Mouse (Mus musculus): Measurements from ENCODE around the gene Tns4. TPM values are rescaled to one million over a fixed set of nuclear protein-coding genes. Genes with fewer than 3 reads are reported as not detected.

Gene Tns4
- polyA plus RNA-seq, 3 experiments from 2014 or later, result 0.30 to 0.58 (median 0.51) TPM

GRCm38 (mm10) chr11:99044306-99044705 is 44.8 kb downstream of the Tns4 start:
- no peak for ATAC-seq

GRCm38 (mm10) chr11:99043632-99044031 is 45.5 kb downstream of the Tns4 start:
- ATAC-seq, result no peak

DNA sequence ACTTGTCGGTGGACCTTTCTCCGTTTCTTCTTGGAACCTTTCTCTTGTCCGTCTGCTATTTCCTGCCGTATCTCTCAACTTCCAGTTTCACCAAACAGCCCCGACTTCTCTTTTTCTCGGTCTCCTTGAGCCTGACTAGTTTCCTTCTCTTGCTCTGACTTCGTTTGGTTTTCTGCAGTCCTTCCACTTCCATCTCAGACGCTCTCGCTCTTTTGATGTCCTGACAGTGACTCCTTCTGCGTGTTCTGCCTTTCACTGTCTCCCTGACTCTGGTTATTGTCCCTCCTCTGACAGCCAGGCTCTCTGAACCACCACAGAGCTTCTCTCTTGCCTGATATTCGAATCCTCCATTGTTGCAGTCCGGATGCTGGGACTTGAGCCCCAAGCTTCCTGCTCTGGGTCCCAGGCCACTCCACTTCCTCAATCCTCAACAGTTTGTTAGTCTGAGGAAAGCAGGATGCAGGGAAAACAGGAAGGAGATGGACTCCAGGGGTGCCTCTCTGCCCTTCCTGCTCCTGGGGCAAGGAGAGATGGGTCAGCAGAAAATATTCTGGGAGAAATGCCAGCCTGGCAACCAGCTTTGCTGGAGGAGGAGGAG is 46.2 kb downstream of the Tns4 start:
- ATAC-seq, result peak; percentile 55

GRCm38 (mm10) chr11:99041841-99042780 is 47.0 kb downstream of the Tns4 start:
- no peak for ATAC-seq

DNA sequence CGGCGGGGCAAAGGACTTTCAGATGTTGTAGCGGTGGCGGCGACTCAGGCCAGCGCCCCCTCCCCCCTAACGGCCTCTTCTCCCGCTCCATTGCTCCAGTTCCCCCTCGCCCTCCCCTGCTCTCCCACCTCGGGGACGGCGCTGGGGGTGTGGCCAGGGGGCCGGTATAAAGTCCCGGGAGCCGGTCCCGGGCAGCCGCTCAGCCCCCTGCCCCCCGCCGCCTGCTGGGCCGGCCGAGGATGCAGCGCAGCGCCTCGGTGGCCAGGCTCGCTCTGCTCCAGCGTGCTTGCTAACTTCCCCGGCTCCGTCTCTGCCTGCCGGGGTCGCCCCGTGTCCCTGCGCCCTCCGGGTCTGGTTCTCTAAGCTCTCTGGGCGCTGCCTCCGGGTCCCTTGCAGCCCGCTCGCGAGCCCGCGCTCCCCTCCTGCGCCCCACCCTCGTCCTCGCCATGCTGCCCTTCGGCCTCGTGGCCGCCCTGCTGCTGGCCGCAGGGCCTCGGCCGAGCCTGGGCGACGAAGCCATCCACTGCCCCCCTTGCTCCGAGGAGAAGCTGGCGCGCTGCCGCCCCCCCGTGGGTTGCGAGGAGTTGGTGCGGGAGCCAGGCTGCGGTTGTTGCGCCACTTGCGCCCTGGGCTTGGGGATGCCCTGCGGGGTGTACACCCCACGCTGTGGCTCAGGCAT is 47.9 kb downstream of the Tns4 start, which contains the start of gene Igfbp4:
Igfbp4 (plus strand) TSS at position 194 of the 679 bp plus-strand sequence.
- ATAC-seq, result no peak

DNA sequence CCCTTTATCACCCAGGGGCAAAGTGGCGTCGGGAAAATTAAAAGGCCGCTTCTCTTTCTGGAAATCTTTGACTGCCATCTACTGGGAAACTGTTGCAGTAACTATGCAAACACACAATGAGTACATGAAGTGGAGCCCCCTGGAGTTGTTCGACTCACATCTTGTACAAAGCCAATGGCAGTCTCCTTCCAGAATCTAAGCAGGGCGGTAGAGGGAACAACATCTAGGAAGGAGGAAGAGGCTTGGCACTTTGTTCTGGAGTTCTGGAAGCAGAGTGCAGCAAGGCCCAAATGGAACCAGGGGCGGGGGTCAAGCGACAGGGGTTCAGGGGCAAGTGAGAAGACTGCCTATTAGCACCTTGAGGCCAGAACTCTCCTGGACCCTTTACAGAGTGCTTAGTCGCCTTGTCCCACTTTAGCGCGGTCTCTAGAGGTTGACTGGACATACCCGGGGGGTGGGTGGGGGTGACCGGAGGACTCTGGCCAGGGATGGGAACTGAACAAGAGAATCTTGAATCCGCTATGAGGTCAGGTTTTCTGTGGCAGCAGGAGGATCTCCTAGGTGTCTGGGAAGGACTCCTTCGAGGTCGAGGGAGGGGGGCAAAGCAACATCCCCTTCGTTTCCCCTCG is 48.6 kb downstream of the Tns4 start:
- ATAC-seq, result no peak

DNA sequence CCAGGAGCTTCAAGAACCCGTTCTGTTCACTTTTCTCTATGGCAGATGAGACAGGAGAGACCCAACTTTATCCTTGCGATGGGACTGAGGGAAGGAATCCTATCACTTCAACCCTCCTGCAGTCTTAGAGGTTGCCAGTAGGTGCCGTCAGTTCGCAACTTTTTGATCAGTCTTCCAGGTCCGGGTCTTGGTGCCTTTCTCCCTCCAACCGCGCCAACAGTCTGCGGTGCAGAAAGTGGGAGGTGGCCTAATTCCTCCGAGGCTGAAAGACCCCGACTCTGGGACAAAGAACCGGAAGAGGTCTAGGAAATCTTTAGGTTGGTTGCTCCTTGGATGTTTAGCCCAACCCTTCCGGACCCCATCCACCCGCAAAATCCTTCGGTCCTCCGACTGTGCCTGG is 49.3 kb downstream of the Tns4 start:
- peak; percentile 77 for ATAC-seq

DNA sequence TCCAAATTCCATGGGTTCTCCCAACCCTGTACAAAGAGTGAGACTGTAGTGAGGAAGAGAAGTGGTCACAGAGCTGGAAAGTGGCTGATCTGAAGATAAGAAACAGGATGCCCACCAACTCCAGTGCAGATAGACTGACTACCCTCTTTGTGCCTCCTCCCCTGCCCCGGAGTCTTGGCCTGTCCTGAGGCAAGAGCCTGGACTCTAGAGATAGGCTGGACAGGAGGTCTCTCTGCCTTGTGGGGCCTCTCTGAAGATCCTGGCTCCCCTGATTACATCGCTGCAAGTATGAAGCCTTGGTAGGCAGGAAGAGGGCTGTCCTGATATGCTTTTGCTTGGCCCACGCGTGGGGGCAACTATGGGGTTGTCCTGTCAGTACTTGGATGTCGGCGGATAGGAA is 52.9 kb downstream of the Tns4 start:
- ATAC-seq, result no peak

GRCm38 (mm10) chr11:99035350-99035749 is 53.8 kb downstream of the Tns4 start:
- no peak for ATAC-seq

DNA sequence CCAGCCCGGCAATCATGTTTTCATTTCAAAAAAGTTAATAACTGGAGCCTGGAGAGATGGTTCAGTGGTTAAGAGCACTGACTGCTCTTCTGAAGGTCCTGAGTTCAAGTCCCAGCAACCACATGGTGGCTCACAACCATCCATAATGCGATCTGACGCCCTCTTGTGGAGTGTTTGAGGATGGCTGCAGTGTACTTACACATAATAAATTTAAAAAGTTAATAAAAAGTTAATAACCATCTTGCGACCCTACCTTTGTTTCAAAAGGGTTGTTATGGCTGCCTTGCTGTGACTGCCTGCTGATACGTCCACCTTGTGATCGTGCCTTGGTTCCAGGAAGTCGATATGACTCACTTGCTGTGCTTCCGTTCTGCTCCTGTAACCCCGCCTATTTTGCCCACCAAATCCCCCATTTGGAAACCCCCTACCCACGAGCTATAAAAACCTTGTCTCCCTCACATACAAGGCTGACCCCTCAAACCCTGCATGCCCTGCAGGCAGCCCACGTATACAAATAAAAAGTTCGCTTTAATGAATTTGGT is 62.1 kb downstream of the Tns4 start:
- no peak for ATAC-seq

- no peak for ATAC-seq
These were observed 63.2 kb downstream of the Tns4 start for GRCm38 (mm10) chr11:99025878-99026277.

- ATAC-seq, result no peak
These were observed 64.5 kb downstream of the Tns4 start for GRCm38 (mm10) chr11:99024468-99025134.

GRCm38 (mm10) chr11:99023500-99024467 is 65.3 kb downstream of the Tns4 start, which contains the start of gene Top2a:
TSS of gene Top2a (minus strand) at chr11:99024189.
- ATAC-seq, result peak; percentile 95

DNA sequence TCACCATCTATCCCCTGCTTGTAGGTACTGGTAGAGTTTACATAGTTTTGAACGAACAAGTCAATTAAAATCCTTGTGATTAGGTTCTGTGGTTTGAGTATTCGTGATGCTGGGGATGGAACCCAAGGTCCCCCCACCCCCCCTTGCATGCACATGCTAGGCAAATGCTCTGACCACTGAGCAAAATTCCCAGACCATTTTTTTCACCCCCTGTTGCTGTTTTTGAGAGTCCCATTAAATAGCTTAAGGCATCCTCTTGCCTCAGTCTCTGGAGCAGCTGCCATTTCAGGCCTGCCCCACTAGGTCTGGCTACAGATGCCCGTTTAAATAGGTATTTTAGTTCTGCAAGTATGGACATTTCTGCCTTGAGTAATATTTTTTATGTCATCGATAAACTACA is 66.0 kb downstream of the Tns4 start:
- ATAC-seq, result no peak

- no peak for ATAC-seq
These were observed 66.6 kb downstream of the Tns4 start for GRCm38 (mm10) chr11:99022384-99022933.

DNA sequence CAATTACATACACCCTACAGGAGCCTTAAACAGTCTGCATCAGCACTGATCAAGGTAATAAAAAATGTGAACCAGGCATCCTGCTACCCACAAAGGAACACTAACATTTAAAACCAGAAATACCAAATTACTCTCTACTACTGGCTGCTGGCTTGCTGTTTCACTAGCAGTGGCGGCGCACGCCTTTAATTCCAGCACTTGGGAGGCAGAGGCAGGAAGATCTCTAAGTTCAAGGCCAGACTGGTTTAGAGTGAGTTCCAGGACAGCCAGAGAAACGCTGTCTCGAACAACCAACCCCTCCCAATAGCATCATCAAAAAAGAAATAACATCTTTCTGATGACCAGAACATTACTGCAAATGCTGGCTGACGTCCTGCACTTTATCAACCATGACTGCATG is 69.3 kb downstream of the Tns4 start:
- ATAC-seq, result no peak

Data from inflammation-experienced regulatory T-cells, adult 6 months (primary cell).